Mouse (Mus musculus) CD4-positive helper T cell, adult 2 months (primary cell): ENCODE measurements around the gene Eif3f.

ENCODE experiments used
- DNase-seq: peaks from one replicate; pipeline ENCODE4 v3.0.0-alpha.2; 2012; ENCODE audit warnings: low read depth, missing footprints, low spot score

Gene Eif3f

DNA sequence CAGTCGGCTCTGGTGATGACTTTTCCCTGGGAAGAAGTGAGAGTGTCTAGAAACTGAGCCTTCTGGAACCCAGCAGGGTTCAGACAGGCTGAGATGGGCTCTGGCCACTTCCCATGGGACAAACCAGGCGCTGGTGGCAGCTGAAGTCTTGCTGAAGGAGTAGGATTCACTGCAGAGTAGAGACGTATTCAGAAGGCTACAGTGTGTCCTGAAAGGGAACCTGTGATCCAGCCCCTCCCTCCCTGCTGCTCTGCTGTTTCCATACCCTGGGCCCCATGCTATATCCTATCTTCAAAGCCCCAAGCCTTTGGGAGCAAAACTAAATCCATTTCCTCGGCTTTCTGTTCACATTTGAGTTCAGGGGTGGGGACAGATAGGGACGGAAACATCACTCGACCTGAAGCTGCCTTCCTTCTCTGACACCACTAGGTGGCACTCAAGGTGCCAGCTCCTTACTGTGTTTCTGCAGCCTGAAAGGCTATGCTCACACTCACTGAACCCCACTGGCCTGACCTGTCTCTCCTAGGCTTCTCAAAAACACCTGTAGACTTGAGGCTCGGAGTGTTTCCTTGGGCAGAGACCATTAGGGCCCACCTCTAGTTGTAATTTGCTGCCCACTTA is 32.6 kb downstream of the Eif3f start:
- peak; percentile 47 for DNase-seq

DNA sequence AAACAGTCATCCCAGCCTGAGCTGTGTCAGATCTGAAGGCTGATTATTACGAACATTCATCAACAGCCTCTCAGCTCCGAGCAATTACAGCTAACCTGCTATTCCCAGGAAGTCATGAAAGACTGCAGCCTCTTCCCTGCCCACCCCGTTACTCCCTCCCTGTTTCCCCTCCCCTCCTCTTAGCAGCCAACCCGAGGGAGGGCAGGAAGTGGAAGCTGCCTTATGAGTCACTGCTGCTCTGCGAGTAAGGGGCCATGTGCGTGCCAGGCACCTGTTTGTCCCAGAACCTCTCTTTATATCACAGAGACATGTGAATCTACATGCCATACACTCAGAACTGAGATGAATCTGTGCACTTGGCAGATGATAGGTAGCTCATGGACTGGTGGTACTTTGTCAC is 34.0 kb downstream of the Eif3f start:
- no peak for DNase-seq

DNA sequence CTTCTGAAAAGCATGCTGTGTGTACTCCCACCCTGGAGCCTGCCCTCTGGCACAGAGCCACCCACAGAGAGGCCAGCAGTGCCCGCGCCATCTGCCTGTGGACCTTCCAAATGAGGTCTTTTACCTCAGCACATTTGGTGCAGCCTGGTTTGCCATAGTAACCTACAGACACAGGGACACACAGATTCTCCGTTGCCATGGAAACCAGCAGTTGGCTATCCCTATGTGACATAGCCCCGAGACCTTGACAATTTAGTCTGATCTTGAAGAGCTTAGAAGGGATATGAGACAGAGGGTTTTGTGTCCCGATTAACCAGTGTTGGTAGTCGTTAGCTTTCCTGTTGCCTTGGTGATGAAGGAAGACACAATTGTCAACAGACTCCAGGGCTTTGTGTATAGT is 38.1 kb downstream of the Eif3f start:
- no peak for DNase-seq

DNA sequence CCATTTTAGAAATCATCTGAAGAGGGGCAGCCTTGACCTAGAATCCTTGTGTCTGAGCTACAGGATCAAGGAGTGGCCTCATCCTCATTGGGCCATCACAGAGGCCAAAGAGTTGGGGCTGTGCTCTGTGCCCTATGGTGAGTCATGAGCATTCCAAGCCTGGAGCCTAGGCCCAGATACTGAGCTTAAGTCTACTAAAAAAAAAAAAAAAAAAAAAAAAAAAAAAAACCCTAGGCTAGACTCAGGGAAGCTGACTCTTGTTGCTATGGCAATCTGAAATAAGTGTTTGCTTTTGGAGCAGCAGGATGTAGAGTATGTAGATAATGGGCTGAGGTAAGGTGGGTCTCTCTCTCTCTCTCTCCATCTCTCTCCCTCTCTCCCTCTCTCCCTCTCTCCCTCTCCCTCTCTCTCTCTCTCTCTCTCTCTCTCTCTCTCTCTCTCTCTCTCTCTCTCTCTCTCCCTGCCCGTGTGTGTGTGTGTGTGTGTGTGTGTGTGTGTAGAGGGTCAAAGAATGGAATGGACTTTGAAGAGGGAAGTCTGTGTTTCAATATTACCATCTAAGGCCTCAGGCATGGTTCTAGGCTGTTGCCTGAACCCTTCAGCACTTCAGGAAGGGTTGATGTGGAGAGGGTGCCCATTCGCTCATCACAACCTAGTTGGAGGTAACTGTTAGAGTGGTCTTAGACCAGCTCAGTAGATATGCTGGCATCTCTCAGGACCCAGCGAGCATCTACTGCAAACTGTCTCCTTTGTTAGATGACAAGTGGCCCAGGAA is 51.9 kb downstream of the Eif3f start:
- no peak for DNase-seq

DNA sequence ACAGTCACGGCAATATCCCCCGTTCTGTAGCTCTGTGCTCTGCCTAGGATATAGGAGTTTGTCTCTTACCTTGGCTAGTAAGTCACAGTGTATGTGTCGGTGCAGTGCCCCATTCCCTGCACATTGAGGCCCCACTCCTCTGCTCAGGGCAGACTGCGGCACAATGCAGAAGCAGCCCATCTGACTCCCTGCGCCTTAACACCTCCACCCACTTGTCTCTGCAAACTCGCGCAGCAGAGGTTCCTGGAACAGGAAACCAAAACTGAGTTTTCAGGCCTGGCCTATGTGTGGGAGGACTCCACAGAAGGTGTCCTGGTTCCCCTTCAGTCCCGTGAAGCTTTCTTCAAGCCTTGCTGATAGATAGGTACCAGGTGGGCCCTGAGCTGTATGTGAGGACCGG is 57.0 kb downstream of the Eif3f start:
- DNase-seq: peak; percentile 20
